Mouse (Mus musculus) CH12.LX (cell line): Measurements from ENCODE around the gene Chst13. TPM values are rescaled to one million over a fixed set of nuclear protein-coding genes. Genes with fewer than 3 reads are reported as not detected.

Experiments
- DNase-seq: peaks from one replicate; pipeline ENCODE4 v3.0.0-alpha.2; 2013; ENCODE audit errors: extremely low read depth
- H3K27ac ChIP-seq: 2 replicates; pipeline ENCODE4 v1.5.1; 2012; ENCODE audit warnings: low read depth, mild to moderate bottlenecking, control low read depth, moderate library complexity; ENCODE audit not compliant: insufficient read depth
- H3K27me3 ChIP-seq: replicated peaks from 2 replicates; pipeline ENCODE3; 2012; ENCODE audit warnings: inconsistent platforms
- H3K36me3 ChIP-seq, 2 experiments: replicated peaks in 1 of 2; 2 replicates each; pipeline versions ENCODE3 to v1.6.1; 2012; ENCODE audit warnings: inconsistent platforms in 1 of 2, low read length in 1 of 2, mild to moderate bottlenecking in 1 of 2, mixed read lengths in 1 of 2, moderate library complexity in 1 of 2; ENCODE audit not compliant: control insufficient read depth in 1 of 2, insufficient read depth in 1 of 2
- H3K4me1 ChIP-seq, 2 experiments: 2 replicates each; pipeline ENCODE4 v1.6.1; 2012; ENCODE audit warnings: inconsistent platforms in 1 of 2, moderate library complexity in 1 of 2; ENCODE audit not compliant: insufficient read depth in 2 of 2, control insufficient read depth in 1 of 2
- H3K4me2 ChIP-seq: 2 replicates; pipeline ENCODE4 v1.6.1; 2012; ENCODE audit warnings: low read depth, mild to moderate bottlenecking, control low read depth; ENCODE audit not compliant: poor library complexity, insufficient read depth, severe bottlenecking
- H3K4me3 ChIP-seq, 3 experiments: fragments of 150-350 bp in 1 of 3; sonication (generic) in 1 of 3; replicated peaks in 1 of 3; 2 replicates each; pipeline versions ENCODE3 to v1.5.1; 2011 to 2012; ENCODE audit warnings: low read depth in 2 of 3, low read length in 2 of 3, mild to moderate bottlenecking in 2 of 3, moderate library complexity in 2 of 3, control low read depth in 1 of 3, improper control_type of control experiment in 1 of 3, inconsistent platforms in 1 of 3, mixed read lengths in 1 of 3; ENCODE audit not compliant: poor library complexity in 1 of 3
- H3K79me2 ChIP-seq: replicated peaks from 2 replicates; pipeline ENCODE4 v1.6.1; 2012; ENCODE audit warnings: mild to moderate bottlenecking, moderate library complexity; ENCODE audit not compliant: control insufficient read depth, poor library complexity, insufficient read depth, severe bottlenecking; ENCODE audit errors: extremely low read depth
- H3K9ac ChIP-seq: 2 replicates; pipeline ENCODE4 v1.6.1; 2012; ENCODE audit warnings: low read depth, mild to moderate bottlenecking, control low read depth, moderate library complexity; ENCODE audit not compliant: insufficient read depth
- H3K9me3 ChIP-seq: replicated peaks from 2 replicates; pipeline ENCODE3; 2012; ENCODE audit warnings: low read length, inconsistent platforms, mixed read lengths
- CHD2 ChIP-seq: IDR thresholded peaks from 2 replicates; pipeline ENCODE4 v1.6.1; 2011; ENCODE audit warnings: low read length, improper control_type of control experiment
- CTCF ChIP-seq, 2 experiments: IDR thresholded peaks in 1 of 2; conservative IDR thresholded peaks in 1 of 2; 2 replicates each; pipeline ENCODE4 v1.5.1; 2011 to 2012; ENCODE audit warnings: low read depth in 2 of 2, low read length in 2 of 2, improper control_type of control experiment in 1 of 2, inconsistent platforms in 1 of 2, mild to moderate bottlenecking in 1 of 2, moderate library complexity in 1 of 2
- E2F4 ChIP-seq: IDR thresholded peaks from 2 replicates; pipeline ENCODE4 v1.6.1; 2011; ENCODE audit warnings: low read depth, low read length, improper control_type of control experiment; ENCODE audit not compliant: insufficient replicate concordance
- ELF1 ChIP-seq: IDR thresholded peaks from 2 replicates; pipeline ENCODE4 v1.6.1; 2014; ENCODE audit warnings: low read depth, mild to moderate bottlenecking, inconsistent platforms, low read length, improper control_type of control experiment
- EP300 ChIP-seq: IDR thresholded peaks from 2 replicates; pipeline ENCODE4 v1.6.1; 2011; ENCODE audit warnings: low read length, improper control_type of control experiment
- ETS1 ChIP-seq: conservative IDR thresholded peaks from 2 replicates; pipeline ENCODE4 v1.6.1; 2012; ENCODE audit warnings: low read depth, mild to moderate bottlenecking, inconsistent platforms, low read length, improper control_type of control experiment, moderate library complexity
- HCFC1 ChIP-seq: IDR thresholded peaks from 2 replicates; pipeline ENCODE4 v1.6.1; 2012; ENCODE audit warnings: low read depth, mild to moderate bottlenecking, inconsistent platforms, low read length, improper control_type of control experiment
- IRF4 ChIP-seq: IDR thresholded peaks from 2 replicates; pipeline ENCODE4 v1.6.1; 2014; ENCODE audit warnings: low read depth, mild to moderate bottlenecking, inconsistent platforms, low read length, improper control_type of control experiment
- MAZ ChIP-seq: IDR thresholded peaks from 2 replicates; pipeline ENCODE4 v1.6.1; 2012; ENCODE audit warnings: low read depth, mild to moderate bottlenecking, inconsistent platforms, low read length, improper control_type of control experiment, moderate library complexity
- MEF2A ChIP-seq: IDR thresholded peaks from 2 replicates; pipeline ENCODE4 v1.6.1; 2014; ENCODE audit warnings: low read depth, mild to moderate bottlenecking, inconsistent platforms, low read length, improper control_type of control experiment, borderline replicate concordance
- NELFE ChIP-seq: IDR thresholded peaks from 2 replicates; pipeline ENCODE4 v1.6.1; 2011; ENCODE audit warnings: low read depth, low read length, improper control_type of control experiment
- PAX5 ChIP-seq: IDR thresholded peaks from 2 replicates; pipeline ENCODE4 v1.6.1; 2012; ENCODE audit warnings: low read length, inconsistent platforms, mixed read lengths
- POLR2AphosphoS2 ChIP-seq: IDR thresholded peaks from 2 replicates; pipeline ENCODE4 v1.6.1; 2011; ENCODE audit warnings: low read depth, low read length, improper control_type of control experiment
- SIN3A ChIP-seq: IDR thresholded peaks from 2 replicates; pipeline ENCODE4 v1.6.1; 2012; ENCODE audit warnings: low read length, improper control_type of control experiment, inconsistent platforms
- SMC3 ChIP-seq: IDR thresholded peaks from 2 replicates; pipeline ENCODE4 v1.6.1; 2011; ENCODE audit warnings: low read depth, low read length, improper control_type of control experiment
- TBP ChIP-seq: conservative IDR thresholded peaks from 2 replicates; pipeline ENCODE4 v1.6.1; 2011; ENCODE audit warnings: low read depth, low read length, improper control_type of control experiment
- UBTF ChIP-seq: IDR thresholded peaks from 2 replicates; pipeline ENCODE4 v1.6.1; 2012; ENCODE audit warnings: low read depth, mild to moderate bottlenecking, inconsistent platforms, low read length, improper control_type of control experiment, moderate library complexity
- USF1 ChIP-seq: IDR thresholded peaks from 2 replicates; pipeline ENCODE4 v1.6.1; 2014; ENCODE audit warnings: low read depth, mild to moderate bottlenecking, inconsistent platforms, low read length, improper control_type of control experiment
- USF2 ChIP-seq: conservative IDR thresholded peaks from 2 replicates; pipeline ENCODE4 v1.6.1; 2011; ENCODE audit warnings: low read depth, low read length, improper control_type of control experiment
- ZKSCAN1 ChIP-seq: IDR thresholded peaks from 2 replicates; pipeline ENCODE4 v1.6.1; 2012; ENCODE audit warnings: low read depth, inconsistent platforms, low read length, improper control_type of control experiment, borderline replicate concordance
- ZMIZ1 ChIP-seq: IDR thresholded peaks from 2 replicates; pipeline ENCODE4 v1.6.1; 2012; ENCODE audit warnings: low read depth, mild to moderate bottlenecking, inconsistent platforms, low read length, improper control_type of control experiment
- dilution Hi-C: fragments of 300-500 bp; cut with MboI; formaldehyde crosslinking; loops from 2 replicates; pipeline ENCODE4 v1.14.3; 2020; ENCODE audit warnings: low sequenced_read_pairs; ENCODE audit not compliant: extremely low pct_unique_long_range_greater_than_20kb, extremely low pct_ligation_motif_present
- in situ Hi-C: fragments of 300-500 bp; cut with MboI; formaldehyde crosslinking; loops from 3 replicates; pipeline ENCODE4 v1.14.3; 2019; ENCODE audit warnings: low sequenced_read_pairs, low pct_ligation_motif_present, low pct_unique_long_range_greater_than_20kb, mixed read lengths
- polyA plus RNA-seq: library from polyadenylated mRNA; unstranded; fragments of >175 nt; gene quantifications from 2 replicates; pipeline ENCODE4 v1.2.1, GENCODE M21; 2012; ENCODE audit warnings: low read depth; ENCODE audit not compliant: insufficient read length
- total RNA-seq, 2 experiments: library from RNA; depleted of rRNA; stranded (reverse); fragments of 300-350 nt in 1 of 2; fragments of >200 nt in 1 of 2; gene quantifications; 2 replicates each; pipeline ENCODE4 v1.2.3; 2012 to 2014

Gene Chst13
- total and polyA plus RNA-seq, 3 experiments: 0.13 TPM; not detected in 2

DNA sequence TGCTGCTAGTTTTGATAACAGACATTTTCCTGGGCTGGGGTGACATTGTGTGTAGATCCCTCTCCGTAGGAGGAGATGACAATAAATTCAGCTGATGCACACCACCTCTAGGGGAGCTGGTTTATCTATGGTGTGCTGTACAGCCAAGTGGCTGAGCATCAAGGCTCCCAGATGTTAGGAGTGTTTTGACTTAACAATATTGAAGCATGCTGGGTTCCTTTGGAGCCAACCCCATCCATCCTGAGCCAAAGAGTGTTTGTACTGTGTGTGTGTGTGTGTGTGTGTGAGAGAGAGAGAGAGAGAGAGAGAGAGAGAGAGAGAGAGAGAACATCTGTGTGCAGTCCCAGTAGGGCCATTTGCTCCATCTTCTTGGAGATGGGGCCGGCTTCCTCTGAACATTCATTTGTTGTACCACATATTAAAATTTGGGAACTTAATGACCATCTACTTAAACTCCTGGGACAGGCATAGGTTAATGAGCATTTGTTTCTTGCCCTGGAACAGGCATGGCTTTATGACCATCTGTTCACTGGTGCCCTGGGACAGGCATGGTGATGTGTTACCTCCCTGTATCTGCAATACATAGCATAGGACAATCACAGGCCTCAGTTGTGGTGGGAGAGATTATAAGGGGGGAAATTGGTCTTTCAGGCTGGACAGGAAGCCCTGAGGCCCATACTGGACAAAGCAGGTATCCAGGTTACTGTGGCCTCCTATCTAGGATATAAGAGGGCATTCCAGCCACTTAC is 7.3 kb downstream of the Chst13 start:
- no peaks in the 10 kb centered on the region for H3K4me1 ChIP-seq
- H3K9me3 ChIP-seq: peaks cover 6% of the 10 kb centered on the region
- no peak overlapping the region for H3K4me2 ChIP-seq
- in situ Hi-C loops: no loop called here
- no peak overlapping the region for H3K9ac ChIP-seq
- H3K27me3 ChIP-seq: peaks cover 27% of the 10 kb centered on the region
- TF ChIP-seq USF2: no peak
- TF ChIP-seq CTCF (conservative IDR thresholded peaks at IDR 0.05 in 1 of 2, IDR thresholded peaks at IDR 0.05 in 1 of 2; ENCODE audit: low read depth in 2 of 2, low read length in 2 of 2): no peak
- no peak for TF ChIP-seq PAX5
- no peak for TF ChIP-seq POLR2AphosphoS2
- TF ChIP-seq ZKSCAN1: no peak
- no peak for TF ChIP-seq SIN3A
- no peak for TF ChIP-seq SMC3
- TF ChIP-seq ETS1: no peak
- TF ChIP-seq EP300: no peak
- TF ChIP-seq CHD2: no peak
- no peak for TF ChIP-seq NELFE
- TF ChIP-seq USF1: no peak
- H3K4me3 ChIP-seq: no peak overlapping the region
- dilution Hi-C loops: no loop called here
- H3K79me2 ChIP-seq: no peaks in the 10 kb centered on the region
- H3K36me3 ChIP-seq: no peaks in the 10 kb centered on the region
- no peak overlapping the region for H3K27ac ChIP-seq
- no peak for DNase-seq

DNA sequence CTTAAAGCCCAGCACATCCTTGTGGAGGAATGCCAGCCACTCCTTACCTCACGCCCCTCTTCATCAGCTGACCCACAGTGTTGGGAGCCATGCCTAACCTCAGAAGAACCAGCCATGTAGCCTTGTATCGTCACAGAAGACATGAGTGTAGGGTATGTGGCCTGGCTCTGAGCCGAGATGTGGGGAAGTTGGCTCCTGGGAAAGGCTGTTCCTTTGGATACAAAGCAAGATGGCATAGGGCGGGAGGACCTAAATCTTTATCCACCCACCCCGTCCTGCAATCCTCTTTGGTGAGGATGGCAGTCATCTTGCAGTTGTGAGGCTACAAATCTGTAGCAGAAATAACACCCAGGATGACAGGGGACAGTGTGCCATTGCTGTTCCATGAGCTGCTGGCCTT is 9.0 kb downstream of the Chst13 start:
- Histone ChIP-seq H3K4me2 (no peak overlapping the region), H3K27ac (no peak overlapping the region), H3K27me3 (peaks cover 32% of the 10 kb centered on the region), H3K36me3 (no peaks in the 10 kb centered on the region), H3K9ac (no peak overlapping the region), H3K9me3 (peaks cover 6% of the 10 kb centered on the region), H3K79me2 (no peaks in the 10 kb centered on the region), H3K4me1 (no peaks in the 10 kb centered on the region), H3K4me3 (no peak overlapping the region)
- dilution Hi-C loops (no loop called here), in situ Hi-C loops (no loop called here)
- TF ChIP-seq IRF4 (no peak), TBP (no peak), MEF2A (no peak), POLR2AphosphoS2 (no peak), ZMIZ1 (no peak), E2F4 (no peak), ELF1 (no peak), HCFC1 (no peak), MAZ (no peak), UBTF (no peak), CHD2 (no peak)
- DNase-seq: no peak
